Comparison of ENCODE assay signal across 12 mouse cellular contexts in the genomic region with DNA sequence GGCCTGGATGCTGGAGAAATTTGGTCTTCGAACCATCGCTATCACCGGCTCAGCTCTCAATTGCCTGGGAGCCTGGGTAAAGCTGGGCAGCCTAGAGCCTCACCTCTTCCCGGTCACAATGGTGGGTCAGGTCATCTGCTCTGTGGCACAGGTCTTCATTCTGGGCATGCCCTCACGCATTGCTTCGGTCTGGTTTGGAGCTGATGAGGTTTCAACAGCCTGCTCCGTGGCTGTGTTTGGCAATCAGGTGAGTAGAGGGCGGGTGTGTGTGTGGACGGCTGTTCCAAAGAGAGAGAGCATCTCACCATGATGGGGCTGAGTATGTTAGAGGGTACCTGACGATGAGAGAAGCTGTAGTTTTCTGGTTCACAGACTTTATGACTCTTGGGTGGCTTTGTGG. TPM values are rescaled to one million over a fixed set of nuclear protein-coding genes. Genes with fewer than 3 reads are reported as not detected.
DNase-seq lines count a peak whose midpoint lies in the region; ATAC-seq and TF ChIP-seq lines count a peak whose summit lies in the region.
"Had no signal": no experiment of that assay in that cellular context is flagged by ENCODE, and none has a peak within 500 bp of the region (broad histone marks: within the 10 kb centered on the region; RNA-seq: fewer than 3 reads in every experiment).

No protein-coding gene starts in this region.

- no peak for TF ChIP-seq EP300 in heart, adult 2 months (IDR thresholded peaks at IDR 0.05; ENCODE audit: insufficient read depth, low read depth, low read length)

- ATAC-seq in heart, embryonic 11.5 days (replicated peaks; ENCODE audit: insufficient number of reproducible peaks, low FRiP score, low TSS enrichment) = no peak
- ATAC-seq in intestine, postnatal 0 days = no peak
- ATAC-seq in neural tube, embryonic 13.5 days (ENCODE audit: low read depth) = no peak

- intact Hi-C loops in heart, adult 2 months (cut with DNase I) = loop anchor here (5.0 kb wide), 1 partner anchor 330 kb away; the partner anchor contains the start of gene Tgfb3

- peak overlapping the region; percentile 46 for H3K4me3 ChIP-seq in heart, embryonic 11.5 days (ENCODE audit: low read depth, low read length)
- H3K4me3 ChIP-seq in heart, adult 2 months = no peak overlapping the region
- no peak overlapping the region for H3K4me3 ChIP-seq in liver, adult 2 months (ENCODE audit: insufficient read depth, low read depth, low read length)
- peak overlapping the region; percentile 47 for H3K4me3 ChIP-seq in intestine, postnatal 0 days (ENCODE audit: low read depth, low read length)
- peak overlapping the region; percentile 41; the same call in 1 of the 2 replicates for H3K4me3 ChIP-seq in neural tube, embryonic 13.5 days

- H3K27ac ChIP-seq in heart, embryonic 11.5 days (ENCODE audit: low read depth, low read length) = no peak overlapping the region
- no peak overlapping the region for H3K27ac ChIP-seq in heart, adult 2 months
- H3K27ac ChIP-seq in liver, adult 2 months (replicated peaks; ENCODE audit: insufficient read depth, low read depth, low read length) = no peak overlapping the region
- no peak overlapping the region for H3K27ac ChIP-seq in intestine, postnatal 0 days (ENCODE audit: low read depth, low read length)
- no peak overlapping the region for H3K27ac ChIP-seq in neural tube, embryonic 13.5 days (replicated peaks)
- H3K27ac ChIP-seq: forebrain, embryonic 10.5 days had no signal

- H3K9me3 ChIP-seq in heart, embryonic 11.5 days (replicated peaks; ENCODE audit: control insufficient read depth, low read length) = no peaks in the 10 kb centered on the region
- H3K9me3 ChIP-seq in intestine, postnatal 0 days (ENCODE audit: control insufficient read depth) = no peaks in the 10 kb centered on the region
- H3K9me3 ChIP-seq in neural tube, embryonic 13.5 days = no peaks in the 10 kb centered on the region
- H3K9me3 ChIP-seq: forebrain, embryonic 10.5 days had no signal

- H3K4me1 ChIP-seq in heart, embryonic 11.5 days (ENCODE audit: control insufficient read depth, insufficient read depth, low read length) = peaks cover 5% of the 10 kb centered on the region
- 0 out of 2 replicates have a peak, but pooled peaks cover 2% of the 10 kb centered on the region for H3K4me1 ChIP-seq in heart, adult 2 months (ENCODE audit: control insufficient read depth, insufficient read depth, low read length)
- peaks cover 8% of the 10 kb centered on the region; the same call in 1 of the 2 replicates for H3K4me1 ChIP-seq in liver, adult 2 months (ENCODE audit: control insufficient read depth, insufficient read depth, low read length)
- H3K4me1 ChIP-seq in intestine, postnatal 0 days (replicated peaks; ENCODE audit: control insufficient read depth, insufficient read depth, low read length) = 0 out of 2 replicates have a peak, but pooled peaks cover 6% of the 10 kb centered on the region
- H3K4me1 ChIP-seq in neural tube, embryonic 13.5 days (replicated peaks) = peaks cover 16% of the 10 kb centered on the region

- no peak overlapping the region for H3K9ac ChIP-seq in heart, embryonic 11.5 days (ENCODE audit: low read depth, low read length)
- no peak overlapping the region for H3K9ac ChIP-seq in heart, adult 2 months (ENCODE audit: low read depth, low read length)
- no peak overlapping the region for H3K9ac ChIP-seq in liver, adult 2 months (ENCODE audit: low read depth, low read length)
- no peak overlapping the region for H3K9ac ChIP-seq in intestine, postnatal 0 days (ENCODE audit: low read depth, low read length)
- no peak overlapping the region for H3K9ac ChIP-seq in neural tube, embryonic 13.5 days

- DNase-seq in heart, adult 2 months = no peak
- peak; percentile 36 for DNase-seq in liver, adult 2 months (ENCODE audit: extremely low read depth, low read depth, low spot score)
- no peak for DNase-seq in liver
- DNase-seq in thymus, postnatal 25 days = no peak
- no peak for DNase-seq in thymus, postnatal 36 days
- DNase-seq: cerebellum, adult 2 months; retina, postnatal 1 day had no signal

- no peaks in the 10 kb centered on the region for H3K36me3 ChIP-seq in heart, embryonic 11.5 days (ENCODE audit: control insufficient read depth, insufficient read depth, low read length)
- no peaks in the 10 kb centered on the region for H3K36me3 ChIP-seq in heart, adult 2 months (ENCODE audit: control insufficient read depth, insufficient read depth, low read length)
- no peaks in the 10 kb centered on the region for H3K36me3 ChIP-seq in liver, adult 2 months (ENCODE audit: control insufficient read depth, insufficient read depth, low read length)
- no peaks in the 10 kb centered on the region for H3K36me3 ChIP-seq in intestine, postnatal 0 days (ENCODE audit: control insufficient read depth, insufficient read depth)
- H3K36me3 ChIP-seq in neural tube, embryonic 13.5 days = no peaks in the 10 kb centered on the region
- H3K36me3 ChIP-seq: forebrain, embryonic 10.5 days had no signal

- 76% methylated on average over 10 of the region's 10 CpGs for WGBS in heart, embryonic 11.5 days (ENCODE audit: insufficient replicate concordance)
- 82% methylated on average over 10 of the region's 10 CpGs for WGBS in heart, adult 2 months
- WGBS in liver, adult 2 months = 25% methylated on average over 10 of the region's 10 CpGs
- 75% methylated on average over 10 of the region's 10 CpGs for WGBS in intestine, postnatal 0 days
- WGBS in neural tube, embryonic 13.5 days = 89% methylated on average over 10 of the region's 10 CpGs

- no peaks in the 10 kb centered on the region for H3K79me2 ChIP-seq in heart, adult 2 months (replicated peaks; ENCODE audit: control insufficient read depth, insufficient read depth, low read length)
- H3K79me2 ChIP-seq in liver, adult 2 months (ENCODE audit: control insufficient read depth, insufficient read depth, low read length) = no peaks in the 10 kb centered on the region

- no peak for TF ChIP-seq CTCF in heart, adult 2 months (IDR thresholded peaks at IDR 0.05)
- no peak for TF ChIP-seq CTCF in liver, adult 2 months (IDR thresholded peaks at IDR 0.05; ENCODE audit: low read depth, low read length)
- TF ChIP-seq CTCF in intestine, postnatal 0 days (IDR thresholded peaks at IDR 0.05; ENCODE audit: low read depth) = no peak

- peaks cover 7% of the 10 kb centered on the region for H3K27me3 ChIP-seq in heart, embryonic 11.5 days (ENCODE audit: control insufficient read depth, insufficient read depth, low read length)
- H3K27me3 ChIP-seq in heart, adult 2 months (ENCODE audit: control insufficient read depth, insufficient read depth, low read length) = no peaks in the 10 kb centered on the region
- no peaks in the 10 kb centered on the region for H3K27me3 ChIP-seq in liver, adult 2 months (ENCODE audit: control insufficient read depth, insufficient read depth, low read length)
- H3K27me3 ChIP-seq in intestine, postnatal 0 days (replicated peaks; ENCODE audit: control insufficient read depth, insufficient read depth, low read length) = no peaks in the 10 kb centered on the region
- H3K27me3 ChIP-seq in neural tube, embryonic 13.5 days = peaks cover 24% of the 10 kb centered on the region

- peak overlapping the region; percentile 98 for H3K4me2 ChIP-seq in heart, embryonic 11.5 days
- H3K4me2 ChIP-seq in intestine, postnatal 0 days (replicated peaks; ENCODE audit: low read depth) = peak overlapping the region; percentile 82
- peak overlapping the region; percentile 81 for H3K4me2 ChIP-seq in neural tube, embryonic 13.5 days

- TF ChIP-seq POLR2A in heart, adult 2 months (IDR thresholded peaks at IDR 0.05; ENCODE audit: insufficient read depth, low read depth, low read length) = no peak
- no peak for TF ChIP-seq POLR2A in liver, adult 2 months (IDR thresholded peaks at IDR 0.05; ENCODE audit: extremely low read depth, insufficient read depth, low read length)

RNA-seq across cellular contexts. Expression of gene Flvcr2, which starts 1.0 kb away (rescaled TPM):
- polyA plus RNA-seq in heart, embryonic 11.5 days (2014; fragmentation: Nextera tagmentation; extraction: Ambion mirVana) = 5.8 and 6.9 TPM in 2 replicates
- 1 to 10 TPM; 2.0 to 2.1 TPM for total RNA-seq in heart, adult 2 months (2021)
- 3.4 and 6.5 TPM in 2 replicates for polyA plus RNA-seq in heart, adult 2 months (2012; rRNA removed)
- total RNA-seq in liver, adult 2 months (2014; rRNA removed) = 2.8 and 11.9 TPM in 2 replicates
- polyA plus RNA-seq in liver, adult 2 months (2012; rRNA removed) = 2.8 and 4.1 TPM in 2 replicates
- 12.2 and 14.9 TPM in 2 replicates for polyA plus RNA-seq in intestine, postnatal 0 days (2015; fragmentation: Nextera tagmentation; extraction: Ambion mirVana)
- 4.3 and 4.9 TPM in 2 replicates for polyA plus RNA-seq in neural tube, embryonic 13.5 days (2015; fragmentation: Nextera tagmentation; extraction: Ambion mirVana)
- total RNA-seq: megakaryocyte, adult 5-6 weeks had no signal

Comparison
In these comparisons a context has a peak if more than half of its experiments do, and no peak if none do; other contexts are left out.
1. H3K4me3 ChIP-seq: peak in heart, embryonic 11.5 days (single experiment), intestine, postnatal 0 days (single experiment) and neural tube, embryonic 13.5 days (single experiment); none in heart, adult 2 months (single experiment) and liver, adult 2 months (single experiment).
2. Peak in every context shown above with its lines, with median percentiles within 50 percentile points of each other: H3K4me2 ChIP-seq.